Mouse (Mus musculus): Measurements from ENCODE around the gene Dctn2.

DNA sequence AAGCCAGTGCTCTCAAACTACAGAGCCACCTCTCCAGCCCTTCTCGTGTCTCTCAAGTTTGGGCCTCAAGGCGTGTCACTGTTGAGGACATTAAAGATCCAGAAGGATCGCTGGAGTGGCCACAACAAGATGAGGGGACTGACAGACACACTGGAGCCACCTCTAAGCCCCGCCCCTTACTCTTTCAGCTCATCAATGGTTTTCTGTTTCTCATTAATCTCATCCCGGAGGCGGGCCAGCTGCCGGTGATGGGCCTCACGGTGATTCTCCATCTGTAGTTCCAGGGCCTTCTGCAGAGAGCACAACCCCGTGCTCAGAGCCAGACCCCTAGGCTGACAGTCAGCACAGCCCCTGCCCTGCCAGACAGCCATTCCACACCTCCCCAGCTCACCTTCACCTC lies 29.6 kb upstream of the Dctn2 start:
- TF ChIP-seq CTCF (IDR thresholded peaks at IDR 0.05; ENCODE audit: extremely low read depth, insufficient read depth, insufficient read length, insufficient replicate concordance) (no peak), POLR2A (IDR thresholded peaks at IDR 0.05; ENCODE audit: low read depth, low read length) (no peak)

Measured in spleen, adult 2 months (tissue).